Mouse (Mus musculus): ENCODE data around the gene Cyb5r3. TPM values are rescaled to one million over a fixed set of nuclear protein-coding genes. Genes with fewer than 3 reads are reported as not detected.

Cyb5r3 gene
- polyA plus RNA-seq, 1 experiment from 2014 or later, result 154 TPM

GRCm38 (mm10) chr15:83171712-83172481 is 495 bp downstream of the Cyb5r3 start:
- H3K27me3 ChIP-seq (ENCODE audit: control insufficient read depth, insufficient read depth, low read length), result no peaks in the 10 kb centered on the region
- H3K36me3 ChIP-seq (ENCODE audit: control insufficient read depth, insufficient read depth, low read length), result no peaks in the 10 kb centered on the region
- peak overlapping the region; percentile 80 for H3K4me2 ChIP-seq
- under 1% methylated on average over 67 of the region's 67 CpGs for WGBS (ENCODE audit: insufficient replicate concordance)
- H3K27ac ChIP-seq (ENCODE audit: low read depth, low read length), result peak overlapping the region; percentile 84
- no peaks in the 10 kb centered on the region for H3K9me3 ChIP-seq (replicated peaks; ENCODE audit: control insufficient read depth, low read length)
- peak overlapping the region; percentile 81 for H3K9ac ChIP-seq (ENCODE audit: low read depth, low read length)
- ATAC-seq (replicated peaks; ENCODE audit: insufficient number of reproducible peaks, low FRiP score, low TSS enrichment), result peak; percentile 95
- peak overlapping the region; percentile 77 for H3K4me3 ChIP-seq (ENCODE audit: low read depth, low read length)
- peaks cover 27% of the 10 kb centered on the region for H3K4me1 ChIP-seq (ENCODE audit: control insufficient read depth, insufficient read depth, low read length)

DNA sequence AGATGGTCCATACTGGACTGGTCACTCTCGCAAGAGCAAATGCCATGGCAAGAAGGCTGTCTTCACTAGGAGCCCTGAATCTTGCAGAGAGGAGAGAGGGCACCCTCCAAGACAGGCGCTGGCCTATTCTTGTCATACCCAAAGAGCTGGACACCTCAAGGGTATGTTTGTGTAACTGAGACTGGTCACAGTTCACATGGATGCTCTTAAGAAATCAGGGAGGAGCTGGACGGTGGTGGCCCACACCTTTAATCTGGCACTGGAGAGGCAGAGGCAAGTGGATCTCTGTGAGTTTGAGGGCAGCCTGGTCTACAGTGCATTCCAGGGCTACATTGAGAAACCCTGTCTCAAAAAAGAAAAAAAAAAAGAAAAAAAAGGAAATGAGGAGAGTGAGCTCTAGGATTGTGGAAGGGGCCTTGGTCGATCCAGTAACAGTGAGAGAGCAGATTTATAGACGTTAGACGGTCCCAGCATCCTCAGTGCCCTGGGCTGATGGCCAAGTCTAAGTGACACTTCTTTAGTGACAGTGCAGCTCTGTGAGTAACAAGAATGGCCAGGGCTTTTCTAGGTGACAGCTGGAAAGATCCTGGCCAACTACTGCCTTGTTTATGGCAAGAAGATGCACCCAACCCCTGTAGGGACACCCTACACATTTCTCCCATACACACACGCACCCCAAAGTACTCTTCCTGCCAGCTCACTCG is 1.3 kb downstream of the Cyb5r3 start:
- Histone ChIP-seq H3K27me3 (ENCODE audit: control insufficient read depth, insufficient read depth, low read length) (no peaks in the 10 kb centered on the region), H3K4me1 (ENCODE audit: control insufficient read depth, insufficient read depth, low read length) (peaks cover 33% of the 10 kb centered on the region), H3K4me3 (ENCODE audit: low read depth, low read length) (peak overlapping the region; percentile 77), H3K4me2 (peak overlapping the region; percentile 80), H3K9me3 (replicated peaks; ENCODE audit: control insufficient read depth, low read length) (no peaks in the 10 kb centered on the region), H3K9ac (ENCODE audit: low read depth, low read length) (peak overlapping the region; percentile 81), H3K27ac (ENCODE audit: low read depth, low read length) (peak overlapping the region; percentile 84), H3K36me3 (ENCODE audit: control insufficient read depth, insufficient read depth, low read length) (no peaks in the 10 kb centered on the region)
- no peak for ATAC-seq (replicated peaks; ENCODE audit: insufficient number of reproducible peaks, low FRiP score, low TSS enrichment)
- WGBS (ENCODE audit: insufficient replicate concordance), result 47% methylated on average over 8 of the region's 8 CpGs

- ATAC-seq (replicated peaks; ENCODE audit: insufficient number of reproducible peaks, low FRiP score, low TSS enrichment), result peak; percentile 53; the same call in 1 of the 2 replicates
- H3K9me3 ChIP-seq (replicated peaks; ENCODE audit: control insufficient read depth, low read length), result no peaks in the 10 kb centered on the region
- peak overlapping the region; percentile 31 for H3K4me3 ChIP-seq (ENCODE audit: low read depth, low read length)
- no peaks in the 10 kb centered on the region for H3K27me3 ChIP-seq (ENCODE audit: control insufficient read depth, insufficient read depth, low read length)
- no peaks in the 10 kb centered on the region for H3K36me3 ChIP-seq (ENCODE audit: control insufficient read depth, insufficient read depth, low read length)
- H3K27ac ChIP-seq (ENCODE audit: low read depth, low read length), result no peak overlapping the region
- peaks cover 36% of the 10 kb centered on the region for H3K4me1 ChIP-seq (ENCODE audit: control insufficient read depth, insufficient read depth, low read length)
- 70% methylated on average over 8 of the region's 8 CpGs for WGBS (ENCODE audit: insufficient replicate concordance)
- peak overlapping the region; percentile 34; the same call in 1 of the 2 replicates for H3K9ac ChIP-seq (ENCODE audit: low read depth, low read length)
- H3K4me2 ChIP-seq, result peak overlapping the region; percentile 80
These were observed 2.3 kb downstream of the Cyb5r3 start for GRCm38 (mm10) chr15:83169772-83170722.

DNA sequence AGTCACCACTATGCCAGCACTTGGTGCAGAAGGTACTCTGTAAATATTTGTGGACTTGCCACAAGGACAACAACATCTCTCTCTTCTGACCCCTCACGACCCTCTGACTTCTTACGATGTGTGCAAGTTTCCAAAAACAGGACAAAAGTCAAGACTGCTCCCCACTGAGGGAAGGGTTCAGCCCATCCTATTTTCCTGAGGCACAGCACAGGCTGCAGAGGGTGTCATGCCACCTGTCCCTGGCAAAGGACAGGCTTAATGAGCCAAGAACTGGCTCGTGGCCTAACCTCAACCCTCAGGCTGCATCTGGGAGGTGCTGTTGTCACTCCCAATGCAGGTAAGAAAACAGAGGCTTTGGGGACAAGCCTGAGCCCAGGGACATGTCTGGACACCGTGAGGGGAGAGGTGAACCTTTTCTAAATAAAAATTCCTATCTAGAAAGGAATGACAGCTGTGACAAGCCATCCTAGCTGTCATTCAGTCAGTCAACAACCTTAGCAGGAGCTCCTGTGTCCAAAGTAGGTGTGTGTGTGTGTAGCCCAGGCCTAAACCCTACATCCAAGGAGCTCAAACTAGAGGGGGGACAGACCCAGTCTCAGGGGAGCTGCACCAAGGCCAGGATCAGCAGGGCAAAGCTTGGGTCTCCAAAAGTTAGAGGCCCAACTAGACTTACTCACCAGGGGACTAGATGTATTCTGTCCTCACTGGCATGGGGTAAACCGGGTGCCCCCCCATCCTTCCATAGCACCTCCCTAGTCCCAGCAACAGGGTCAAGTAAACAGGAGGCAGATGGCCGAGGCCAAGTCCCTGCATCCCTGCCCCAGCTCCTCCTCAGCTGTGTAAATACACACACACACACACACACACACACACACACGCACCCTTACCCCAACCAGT is 3.3 kb downstream of the Cyb5r3 start:
- H3K4me2 ChIP-seq, result peak overlapping the region; percentile 80
- no peaks in the 10 kb centered on the region for H3K36me3 ChIP-seq (ENCODE audit: control insufficient read depth, insufficient read depth, low read length)
- peak overlapping the region; percentile 34; the same call in 1 of the 2 replicates for H3K9ac ChIP-seq (ENCODE audit: low read depth, low read length)
- no peaks in the 10 kb centered on the region for H3K9me3 ChIP-seq (replicated peaks; ENCODE audit: control insufficient read depth, low read length)
- H3K27me3 ChIP-seq (ENCODE audit: control insufficient read depth, insufficient read depth, low read length), result no peaks in the 10 kb centered on the region
- H3K27ac ChIP-seq (ENCODE audit: low read depth, low read length), result no peak overlapping the region
- H3K4me1 ChIP-seq (ENCODE audit: control insufficient read depth, insufficient read depth, low read length), result peaks cover 39% of the 10 kb centered on the region
- peak overlapping the region; percentile 31 for H3K4me3 ChIP-seq (ENCODE audit: low read depth, low read length)
- 67% methylated on average over 7 of the region's 7 CpGs for WGBS (ENCODE audit: insufficient replicate concordance)
- ATAC-seq (replicated peaks; ENCODE audit: insufficient number of reproducible peaks, low FRiP score, low TSS enrichment), result no peak

DNA sequence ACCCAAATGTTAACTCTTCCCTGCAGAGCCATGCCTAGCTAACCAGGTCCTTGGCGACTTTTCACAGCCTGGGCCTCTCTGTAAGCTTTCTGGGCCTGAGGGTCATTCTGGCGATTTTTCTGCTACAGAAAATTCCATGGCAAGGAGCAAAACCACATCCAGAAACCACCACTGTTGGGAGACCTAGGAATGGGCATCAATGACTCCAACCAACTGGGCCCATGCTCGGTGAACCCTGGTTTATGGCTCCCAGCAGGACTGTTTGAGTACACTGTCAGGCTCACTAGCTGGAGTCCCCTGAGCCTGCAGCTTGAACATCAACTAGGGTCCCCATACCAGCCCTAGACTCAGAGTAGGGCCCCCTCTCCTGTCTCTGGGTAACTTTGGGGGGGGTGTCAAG is 4.1 kb downstream of the Cyb5r3 start:
- Histone ChIP-seq H3K4me2 (no peak overlapping the region), H3K4me1 (ENCODE audit: control insufficient read depth, insufficient read depth, low read length) (peaks cover 39% of the 10 kb centered on the region), H3K9ac (ENCODE audit: low read depth, low read length) (no peak overlapping the region), H3K9me3 (replicated peaks; ENCODE audit: control insufficient read depth, low read length) (no peaks in the 10 kb centered on the region), H3K27me3 (ENCODE audit: control insufficient read depth, insufficient read depth, low read length) (no peaks in the 10 kb centered on the region), H3K36me3 (ENCODE audit: control insufficient read depth, insufficient read depth, low read length) (no peaks in the 10 kb centered on the region), H3K4me3 (ENCODE audit: low read depth, low read length) (no peak overlapping the region), H3K27ac (ENCODE audit: low read depth, low read length) (no peak overlapping the region)
- WGBS (ENCODE audit: insufficient replicate concordance), result 70% methylated on average over 3 of the region's 3 CpGs
- no peak for ATAC-seq (replicated peaks; ENCODE audit: insufficient number of reproducible peaks, low FRiP score, low TSS enrichment)

- no peak overlapping the region for H3K4me2 ChIP-seq
- no peaks in the 10 kb centered on the region for H3K36me3 ChIP-seq (ENCODE audit: control insufficient read depth, insufficient read depth, low read length)
- no peak overlapping the region for H3K27ac ChIP-seq (ENCODE audit: low read depth, low read length)
- WGBS (ENCODE audit: insufficient replicate concordance), result 87% methylated on average over 8 of the region's 8 CpGs
- H3K9me3 ChIP-seq (replicated peaks; ENCODE audit: control insufficient read depth, low read length), result no peaks in the 10 kb centered on the region
- H3K4me1 ChIP-seq (ENCODE audit: control insufficient read depth, insufficient read depth, low read length), result peaks cover 33% of the 10 kb centered on the region
- no peak overlapping the region for H3K4me3 ChIP-seq (ENCODE audit: low read depth, low read length)
- H3K27me3 ChIP-seq (ENCODE audit: control insufficient read depth, insufficient read depth, low read length), result no peaks in the 10 kb centered on the region
- ATAC-seq (replicated peaks; ENCODE audit: insufficient number of reproducible peaks, low FRiP score, low TSS enrichment), result no peak
- no peak overlapping the region for H3K9ac ChIP-seq (ENCODE audit: low read depth, low read length)
These were observed 4.8 kb downstream of the Cyb5r3 start for GRCm38 (mm10) chr15:83167550-83168065.

- no peak for ATAC-seq (replicated peaks; ENCODE audit: insufficient number of reproducible peaks, low FRiP score, low TSS enrichment)
- WGBS (ENCODE audit: insufficient replicate concordance), result 67% methylated on average over 5 of the region's 5 CpGs
- Histone ChIP-seq H3K4me1 (ENCODE audit: control insufficient read depth, insufficient read depth, low read length) (peaks cover 33% of the 10 kb centered on the region), H3K9me3 (replicated peaks; ENCODE audit: control insufficient read depth, low read length) (no peaks in the 10 kb centered on the region), H3K36me3 (ENCODE audit: control insufficient read depth, insufficient read depth, low read length) (no peaks in the 10 kb centered on the region), H3K27ac (ENCODE audit: low read depth, low read length) (no peak overlapping the region), H3K27me3 (ENCODE audit: control insufficient read depth, insufficient read depth, low read length) (no peaks in the 10 kb centered on the region), H3K4me3 (ENCODE audit: low read depth, low read length) (no peak overlapping the region), H3K9ac (ENCODE audit: low read depth, low read length) (no peak overlapping the region), H3K4me2 (no peak overlapping the region)
These were observed 5.3 kb downstream of the Cyb5r3 start for GRCm38 (mm10) chr15:83167126-83167525.
